Mouse (Mus musculus): ENCODE measurements around the gene Sema5b. TPM values are rescaled to one million over a fixed set of nuclear protein-coding genes. Genes with fewer than 3 reads are reported as not detected.

Gene Sema5b
- polyA plus RNA-seq, 1 experiment from 2014 or later = 2.0 TPM

- Histone ChIP-seq H3K4me2 (no peak overlapping the region), H3K4me1 (peaks cover 6% of the 10 kb centered on the region), H3K9ac (no peak overlapping the region), H3K27me3 (replicated peaks) (0 out of 2 replicates have a peak, but pooled peaks cover 10% of the 10 kb centered on the region), H3K27ac (replicated peaks) (no peak overlapping the region), H3K4me3 (no peak overlapping the region), H3K36me3 (no peaks in the 10 kb centered on the region), H3K9me3 (no peaks in the 10 kb centered on the region)
- no peak for ATAC-seq (ENCODE audit: extremely low read depth, insufficient number of reproducible peaks, low FRiP score, low TSS enrichment)
- WGBS = 86% methylated on average over 11 of the region's 11 CpGs
These were observed 36.4 kb downstream of the Sema5b start for GRCm38 (mm10) chr16:35577181-35577941.

DNA sequence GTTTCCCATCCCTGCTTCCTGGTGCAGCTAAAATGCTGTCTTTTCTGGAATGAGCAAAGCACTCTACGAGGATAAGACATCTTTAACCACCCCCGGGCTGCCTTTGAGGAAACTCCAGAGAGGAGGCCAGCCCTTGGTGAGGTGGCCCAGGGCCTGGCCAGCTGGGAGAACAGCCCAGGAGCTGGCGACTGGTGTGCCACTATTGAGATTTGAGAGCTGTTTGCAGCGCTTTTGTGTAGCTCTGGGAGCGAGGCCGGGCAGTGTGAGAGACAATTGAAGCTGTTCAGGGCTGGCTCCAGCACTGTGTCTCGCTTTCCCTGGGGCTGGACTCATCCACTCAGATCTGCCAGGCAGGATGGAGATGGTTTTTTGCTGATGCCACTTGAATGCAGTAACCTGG is 40.4 kb downstream of the Sema5b start:
- H3K4me1 ChIP-seq = 0 out of 2 replicates have a peak, but pooled peaks cover 2% of the 10 kb centered on the region
- H3K4me2 ChIP-seq = no peak overlapping the region
- H3K36me3 ChIP-seq = no peaks in the 10 kb centered on the region
- no peak overlapping the region for H3K9ac ChIP-seq
- 60% methylated on average over 7 of the region's 7 CpGs for WGBS
- H3K4me3 ChIP-seq = no peak overlapping the region
- ATAC-seq (ENCODE audit: extremely low read depth, insufficient number of reproducible peaks, low FRiP score, low TSS enrichment) = no peak
- no peaks in the 10 kb centered on the region for H3K9me3 ChIP-seq
- no peak overlapping the region for H3K27ac ChIP-seq (replicated peaks)
- peaks cover 13% of the 10 kb centered on the region; the same call in 1 of the 2 replicates for H3K27me3 ChIP-seq (replicated peaks)

GRCm38 (mm10) chr16:35583551-35584080 is 42.7 kb downstream of the Sema5b start:
- H3K27me3 ChIP-seq (replicated peaks) = peaks cover 30% of the 10 kb centered on the region
- no peak for ATAC-seq (ENCODE audit: extremely low read depth, insufficient number of reproducible peaks, low FRiP score, low TSS enrichment)
- H3K9ac ChIP-seq = no peak overlapping the region
- H3K36me3 ChIP-seq = no peaks in the 10 kb centered on the region
- H3K9me3 ChIP-seq = no peaks in the 10 kb centered on the region
- no peak overlapping the region for H3K4me2 ChIP-seq
- H3K4me1 ChIP-seq = peaks cover 17% of the 10 kb centered on the region
- no peak overlapping the region for H3K4me3 ChIP-seq
- no peak overlapping the region for H3K27ac ChIP-seq (replicated peaks)
- WGBS = 59% methylated on average over 4 of the region's 4 CpGs

- Histone ChIP-seq H3K36me3 (no peaks in the 10 kb centered on the region), H3K4me1 (peaks cover 20% of the 10 kb centered on the region), H3K4me2 (no peak overlapping the region), H3K9ac (no peak overlapping the region), H3K27ac (replicated peaks) (no peak overlapping the region), H3K9me3 (no peaks in the 10 kb centered on the region), H3K4me3 (no peak overlapping the region), H3K27me3 (replicated peaks) (peaks cover 44% of the 10 kb centered on the region)
- 77% methylated on average over 8 of the region's 8 CpGs for WGBS
- ATAC-seq (ENCODE audit: extremely low read depth, insufficient number of reproducible peaks, low FRiP score, low TSS enrichment) = no peak
These were observed 44.3 kb downstream of the Sema5b start for GRCm38 (mm10) chr16:35585126-35585694.

DNA sequence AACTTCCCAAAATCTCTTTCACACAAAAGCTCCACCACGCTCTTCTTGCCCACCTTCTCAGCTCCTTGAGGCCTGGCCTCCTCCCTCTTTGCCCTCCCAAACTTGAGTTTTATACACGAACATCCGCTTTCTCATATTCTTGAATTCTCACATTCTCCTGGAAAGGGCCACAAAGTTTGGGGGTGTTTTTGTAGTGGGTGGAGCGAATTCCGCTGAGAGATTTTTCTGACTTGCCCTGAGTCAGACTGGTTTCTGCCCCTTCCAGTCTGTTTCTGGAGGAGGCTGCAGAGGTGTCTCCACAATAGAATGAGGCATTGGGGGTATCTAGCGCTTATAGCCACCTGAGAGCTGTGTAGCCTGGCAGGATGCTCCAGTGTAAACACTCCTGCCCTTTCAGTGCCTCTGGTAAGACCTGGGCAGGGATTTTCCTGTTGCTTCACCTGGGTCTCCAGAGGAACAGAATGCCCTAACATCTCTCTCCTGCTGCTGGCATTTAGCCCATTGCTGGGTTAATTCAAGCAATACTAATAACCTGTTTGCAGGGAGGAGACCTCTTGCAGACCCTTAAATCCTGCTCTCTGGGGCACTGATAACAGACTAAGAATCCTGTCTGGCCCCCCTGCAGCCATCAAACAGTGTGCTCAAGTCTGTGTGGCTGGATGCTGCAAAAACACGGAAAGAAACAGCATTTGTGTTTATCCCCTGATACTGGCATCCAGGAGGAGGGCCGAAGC is 46.3 kb downstream of the Sema5b start:
- Histone ChIP-seq H3K9ac (peak overlapping the region; percentile 59; the same call in 1 of the 2 replicates), H3K27me3 (replicated peaks) (peaks cover 61% of the 10 kb centered on the region), H3K27ac (replicated peaks) (no peak overlapping the region), H3K36me3 (no peaks in the 10 kb centered on the region), H3K9me3 (no peaks in the 10 kb centered on the region), H3K4me3 (peak overlapping the region; percentile 45), H3K4me1 (peaks cover 22% of the 10 kb centered on the region), H3K4me2 (peak overlapping the region; percentile 72)
- no peak for ATAC-seq (ENCODE audit: extremely low read depth, insufficient number of reproducible peaks, low FRiP score, low TSS enrichment)
- WGBS = 58% methylated on average over 8 of the region's 8 CpGs

DNA sequence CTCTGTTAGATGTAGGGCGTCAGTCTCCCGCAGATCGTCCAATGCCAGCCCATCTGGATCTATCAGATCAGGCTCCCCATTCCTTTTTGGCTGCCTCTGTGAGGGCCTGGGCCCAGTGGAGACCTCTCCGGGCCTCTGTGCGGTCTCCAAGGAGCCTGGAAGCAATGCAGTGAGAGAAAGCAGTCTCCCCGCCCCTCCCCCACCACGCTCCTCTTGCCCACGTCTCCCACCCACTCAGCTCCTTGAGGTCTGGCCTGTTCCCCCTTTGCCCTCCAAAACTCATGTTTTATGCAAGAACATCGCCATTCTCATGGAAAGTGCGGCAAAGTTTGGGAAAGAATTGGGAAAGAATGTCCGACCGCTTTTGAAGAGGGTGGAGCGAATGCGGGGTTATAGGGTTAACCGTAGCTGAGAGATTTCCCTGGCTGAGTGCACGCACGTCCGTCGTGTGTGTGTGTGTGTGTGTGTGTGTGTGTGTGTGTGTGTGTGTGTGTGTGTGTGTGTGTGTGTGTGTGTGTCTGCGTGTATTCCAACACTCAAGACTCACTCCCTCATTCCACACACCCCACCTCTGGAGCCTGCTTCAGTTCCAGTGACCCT is 47.0 kb downstream of the Sema5b start:
- ATAC-seq (ENCODE audit: extremely low read depth, insufficient number of reproducible peaks, low FRiP score, low TSS enrichment) = no peak
- H3K36me3 ChIP-seq = no peaks in the 10 kb centered on the region
- H3K4me2 ChIP-seq = peak overlapping the region; percentile 72
- no peak overlapping the region for H3K27ac ChIP-seq (replicated peaks)
- H3K9ac ChIP-seq = peak overlapping the region; percentile 59
- H3K9me3 ChIP-seq = no peaks in the 10 kb centered on the region
- peaks cover 62% of the 10 kb centered on the region for H3K27me3 ChIP-seq (replicated peaks)
- H3K4me1 ChIP-seq = peaks cover 27% of the 10 kb centered on the region
- WGBS = 6% methylated on average over 19 of the region's 20 CpGs
- H3K4me3 ChIP-seq = peak overlapping the region; percentile 45

GRCm38 (mm10) chr16:35588731-35589151 is 47.8 kb downstream of the Sema5b start:
- no peak for ATAC-seq (ENCODE audit: extremely low read depth, insufficient number of reproducible peaks, low FRiP score, low TSS enrichment)
- Histone ChIP-seq H3K27me3 (replicated peaks) (peaks cover 62% of the 10 kb centered on the region), H3K4me1 (peaks cover 27% of the 10 kb centered on the region), H3K9ac (0 out of 2 replicates have a peak overlapping the region, but pooled peaks have one; percentile 37), H3K36me3 (no peaks in the 10 kb centered on the region), H3K9me3 (peaks cover 4% of the 10 kb centered on the region), H3K4me3 (no peak overlapping the region), H3K4me2 (peak overlapping the region; percentile 72), H3K27ac (replicated peaks) (no peak overlapping the region)
- WGBS = 14% methylated on average over 18 of the region's 18 CpGs

GRCm38 (mm10) chr16:35591756-35592155 is 50.8 kb downstream of the Sema5b start:
- Histone ChIP-seq H3K9ac (no peak overlapping the region), H3K4me2 (no peak overlapping the region), H3K27me3 (replicated peaks) (peaks cover 54% of the 10 kb centered on the region), H3K36me3 (no peaks in the 10 kb centered on the region), H3K4me3 (no peak overlapping the region), H3K27ac (replicated peaks) (no peak overlapping the region), H3K4me1 (peaks cover 36% of the 10 kb centered on the region), H3K9me3 (peaks cover 4% of the 10 kb centered on the region)
- WGBS = 34% methylated on average over 11 of the region's 11 CpGs
- no peak for ATAC-seq (ENCODE audit: extremely low read depth, insufficient number of reproducible peaks, low FRiP score, low TSS enrichment)

GRCm38 (mm10) chr16:35592274-35593065 is 51.5 kb downstream of the Sema5b start:
- Histone ChIP-seq H3K36me3 (no peaks in the 10 kb centered on the region), H3K4me2 (no peak overlapping the region), H3K4me1 (peaks cover 39% of the 10 kb centered on the region), H3K27ac (replicated peaks) (no peak overlapping the region), H3K9me3 (peaks cover 4% of the 10 kb centered on the region), H3K4me3 (no peak overlapping the region), H3K9ac (no peak overlapping the region), H3K27me3 (replicated peaks) (peaks cover 47% of the 10 kb centered on the region)
- ATAC-seq (ENCODE audit: extremely low read depth, insufficient number of reproducible peaks, low FRiP score, low TSS enrichment) = no peak
- WGBS = 25% methylated on average over 5 of the region's 5 CpGs

GRCm38 (mm10) chr16:35593474-35593873 is 52.5 kb downstream of the Sema5b start:
- no peak overlapping the region for H3K4me2 ChIP-seq
- no peaks in the 10 kb centered on the region for H3K36me3 ChIP-seq
- H3K9ac ChIP-seq = no peak overlapping the region
- peaks cover 4% of the 10 kb centered on the region for H3K9me3 ChIP-seq
- no peak for ATAC-seq (ENCODE audit: extremely low read depth, insufficient number of reproducible peaks, low FRiP score, low TSS enrichment)
- 75% methylated on average over 5 of the region's 5 CpGs for WGBS
- peaks cover 47% of the 10 kb centered on the region for H3K27me3 ChIP-seq (replicated peaks)
- H3K27ac ChIP-seq (replicated peaks) = no peak overlapping the region
- H3K4me3 ChIP-seq = no peak overlapping the region
- peaks cover 29% of the 10 kb centered on the region for H3K4me1 ChIP-seq

Data from heart, embryonic 13.5 days (tissue).